Mouse (Mus musculus): ENCODE results near the gene Klk1b8. TPM values are rescaled to one million over a fixed set of nuclear protein-coding genes. Genes with fewer than 3 reads are reported as not detected.
"Not testable (repeated sequence)": the region's sequence is repeated elsewhere in the genome, so short reads cannot be mapped to it uniquely, and the experiment has no call there.

Gene Klk1b8
- polyA plus RNA-seq, 1 experiment from 2014 or later: not detected

DNA sequence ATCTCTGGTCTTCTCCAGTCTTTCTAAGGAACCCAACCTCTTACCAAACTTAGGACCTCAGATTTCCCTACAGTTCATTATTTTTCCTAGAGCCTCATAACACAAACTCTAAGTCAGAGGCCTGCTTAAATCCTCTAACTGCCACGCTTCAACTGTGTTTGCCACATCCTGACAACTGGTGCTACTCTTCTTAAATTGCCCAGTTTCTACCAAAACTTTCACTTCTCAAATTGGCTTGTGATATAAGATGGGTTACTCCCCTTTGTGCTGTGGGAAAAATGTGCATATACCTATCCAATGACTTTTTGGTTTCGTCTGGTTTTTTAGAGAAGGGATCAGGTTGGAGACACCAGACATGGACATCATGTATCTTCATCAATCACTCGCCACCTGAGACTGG is 16.6 kb downstream of the Klk1b8 start:
- no peak overlapping the region for H3K4me2 ChIP-seq (ENCODE audit: low read depth, low read length)
- WGBS (ENCODE audit: insufficient replicate concordance): 53% methylated on average over 3 of the region's 3 CpGs
- H3K4me1 ChIP-seq (ENCODE audit: control insufficient read depth, low read depth, low read length): no peaks in the 10 kb centered on the region
- H3K27me3 ChIP-seq (ENCODE audit: control insufficient read depth, insufficient read depth, low read depth, low read length): no peaks in the 10 kb centered on the region
- no peak overlapping the region for H3K27ac ChIP-seq (ENCODE audit: low read length)
- H3K9ac ChIP-seq (ENCODE audit: low read depth, low read length): no peak overlapping the region
- no peak for ATAC-seq (ENCODE audit: low read depth)
- no peak overlapping the region for H3K4me3 ChIP-seq (ENCODE audit: low read depth, low read length)
- no peaks in the 10 kb centered on the region for H3K36me3 ChIP-seq (ENCODE audit: control insufficient read depth, insufficient read depth)
- H3K9me3 ChIP-seq (replicated peaks; ENCODE audit: control insufficient read depth, low read length): no peaks in the 10 kb centered on the region

DNA sequence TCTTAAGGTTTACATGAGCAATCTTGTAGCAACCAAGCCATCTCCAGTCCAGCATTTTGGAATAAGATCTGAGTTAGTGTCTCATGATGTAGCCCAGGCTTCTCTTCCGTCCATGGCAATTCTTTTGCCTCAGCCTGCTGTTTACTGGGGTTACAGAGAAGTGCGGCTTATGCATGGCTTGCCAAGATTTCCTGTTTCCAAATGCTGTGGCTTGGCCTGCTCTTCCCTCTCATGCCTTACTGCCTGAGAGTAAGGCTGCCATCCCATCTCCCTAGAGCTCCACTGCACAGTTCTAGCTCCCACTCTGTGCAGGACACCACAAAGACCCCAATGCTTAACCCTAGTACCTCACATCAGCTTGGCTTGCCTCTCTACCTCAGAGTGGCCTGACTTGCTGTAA is 17.1 kb downstream of the Klk1b8 start:
- H3K4me3 ChIP-seq (ENCODE audit: low read depth, low read length): no peak overlapping the region
- no peak overlapping the region for H3K9ac ChIP-seq (ENCODE audit: low read depth, low read length)
- H3K4me1 ChIP-seq (ENCODE audit: control insufficient read depth, low read depth, low read length): no peaks in the 10 kb centered on the region
- no peak overlapping the region for H3K4me2 ChIP-seq (ENCODE audit: low read depth, low read length)
- 50% methylated on average over 2 of the region's 2 CpGs for WGBS (ENCODE audit: insufficient replicate concordance)
- no peaks in the 10 kb centered on the region for H3K36me3 ChIP-seq (ENCODE audit: control insufficient read depth, insufficient read depth)
- H3K27ac ChIP-seq (ENCODE audit: low read length): no peak overlapping the region
- no peaks in the 10 kb centered on the region for H3K9me3 ChIP-seq (replicated peaks; ENCODE audit: control insufficient read depth, low read length)
- ATAC-seq (ENCODE audit: low read depth): no peak
- no peaks in the 10 kb centered on the region for H3K27me3 ChIP-seq (ENCODE audit: control insufficient read depth, insufficient read depth, low read depth, low read length)

DNA sequence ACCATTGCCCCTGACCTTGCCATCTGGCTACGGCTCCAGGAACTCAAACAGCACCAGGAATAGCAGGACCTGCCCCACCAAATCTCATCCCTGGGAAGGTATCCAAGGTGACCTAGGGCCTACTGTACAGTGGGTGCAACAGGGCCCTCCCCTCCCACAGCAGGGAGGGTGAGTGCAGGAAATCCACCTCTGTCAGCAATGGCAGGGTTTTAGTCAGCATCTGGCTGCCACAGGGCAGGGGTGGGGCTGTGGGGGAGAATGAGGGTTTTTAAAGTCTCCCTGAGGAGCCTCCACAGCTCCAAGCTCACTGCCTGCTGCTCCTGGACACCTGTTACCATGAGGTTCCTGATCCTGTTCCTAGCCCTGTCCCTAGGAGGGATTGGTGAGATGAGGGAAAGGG is 25.3 kb downstream of the Klk1b8 start, which contains the start of gene Klk1b9:
Gene Klk1b9, plus strand, starts transcription at position 301 of the 400 bp plus-strand sequence.
- not testable (repeated sequence) for H3K4me3 ChIP-seq (ENCODE audit: low read depth, low read length); H3K27ac ChIP-seq (ENCODE audit: low read length); H3K27me3 ChIP-seq (ENCODE audit: control insufficient read depth, insufficient read depth, low read depth, low read length); H3K9me3 ChIP-seq (replicated peaks; ENCODE audit: control insufficient read depth, low read length); H3K4me1 ChIP-seq (ENCODE audit: control insufficient read depth, low read depth, low read length); H3K36me3 ChIP-seq (ENCODE audit: control insufficient read depth, insufficient read depth); ATAC-seq (ENCODE audit: low read depth); H3K9ac ChIP-seq (ENCODE audit: low read depth, low read length); H3K4me2 ChIP-seq (ENCODE audit: low read depth, low read length)
- WGBS (ENCODE audit: insufficient replicate concordance): 50% methylated on average over 1 of the region's 1 CpGs

DNA sequence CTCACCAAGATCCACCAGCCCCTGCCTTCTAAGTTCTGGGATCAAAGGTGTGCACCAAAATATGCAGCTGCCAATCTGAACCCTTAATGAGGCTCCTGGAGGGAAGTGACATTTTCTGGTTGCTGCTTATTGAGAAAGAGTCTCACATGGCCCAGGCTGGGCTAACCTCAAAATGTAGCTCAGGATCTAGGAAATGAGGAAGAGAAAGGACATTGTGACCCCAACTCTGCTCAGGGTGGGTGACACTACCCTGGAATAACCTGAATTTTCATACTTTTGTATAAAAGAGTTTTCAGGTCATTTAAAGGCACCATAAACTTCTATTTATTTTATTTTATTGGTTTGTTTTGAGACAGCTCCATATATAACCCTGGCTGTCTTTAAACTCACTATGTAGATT is 35.2 kb downstream of the Klk1b8 start:
- Histone ChIP-seq H3K9ac (ENCODE audit: low read depth, low read length) (no peak overlapping the region), H3K9me3 (replicated peaks; ENCODE audit: control insufficient read depth, low read length) (no peaks in the 10 kb centered on the region), H3K4me3 (ENCODE audit: low read depth, low read length) (no peak overlapping the region), H3K4me1 (ENCODE audit: control insufficient read depth, low read depth, low read length) (no peaks in the 10 kb centered on the region), H3K27me3 (ENCODE audit: control insufficient read depth, insufficient read depth, low read depth, low read length) (no peaks in the 10 kb centered on the region), H3K4me2 (ENCODE audit: low read depth, low read length) (no peak overlapping the region), H3K36me3 (ENCODE audit: control insufficient read depth, insufficient read depth) (no peaks in the 10 kb centered on the region), H3K27ac (ENCODE audit: low read length) (no peak overlapping the region)
- ATAC-seq (ENCODE audit: low read depth): no peak

DNA sequence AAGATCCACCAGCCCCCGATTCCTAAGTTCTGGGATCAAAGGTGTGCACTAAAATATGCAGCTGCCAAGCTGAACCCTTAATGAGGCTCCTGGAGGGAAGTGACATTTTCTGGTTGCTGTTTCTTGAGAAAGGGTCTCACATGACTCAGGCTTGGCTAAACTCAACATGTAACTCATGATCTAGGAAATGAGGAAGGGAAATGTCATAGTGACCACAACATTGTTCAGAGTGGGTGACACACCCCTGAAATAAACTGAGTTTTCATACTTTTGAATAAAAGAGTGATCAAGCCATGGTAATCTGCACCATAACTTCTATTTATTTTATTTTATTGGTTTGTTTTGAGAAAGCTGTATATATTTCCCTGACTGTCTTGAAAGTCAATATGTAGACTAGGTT is 44.4 kb downstream of the Klk1b8 start:
- not testable (repeated sequence) for H3K4me1 ChIP-seq (ENCODE audit: control insufficient read depth, low read depth, low read length); H3K9ac ChIP-seq (ENCODE audit: low read depth, low read length); H3K4me2 ChIP-seq (ENCODE audit: low read depth, low read length); H3K4me3 ChIP-seq (ENCODE audit: low read depth, low read length); H3K27me3 ChIP-seq (ENCODE audit: control insufficient read depth, insufficient read depth, low read depth, low read length); H3K27ac ChIP-seq (ENCODE audit: low read length); H3K36me3 ChIP-seq (ENCODE audit: control insufficient read depth, insufficient read depth); H3K9me3 ChIP-seq (replicated peaks; ENCODE audit: control insufficient read depth, low read length); ATAC-seq (ENCODE audit: low read depth)
- WGBS (ENCODE audit: insufficient replicate concordance): 43% methylated on average over 1 of the region's 1 CpGs

DNA sequence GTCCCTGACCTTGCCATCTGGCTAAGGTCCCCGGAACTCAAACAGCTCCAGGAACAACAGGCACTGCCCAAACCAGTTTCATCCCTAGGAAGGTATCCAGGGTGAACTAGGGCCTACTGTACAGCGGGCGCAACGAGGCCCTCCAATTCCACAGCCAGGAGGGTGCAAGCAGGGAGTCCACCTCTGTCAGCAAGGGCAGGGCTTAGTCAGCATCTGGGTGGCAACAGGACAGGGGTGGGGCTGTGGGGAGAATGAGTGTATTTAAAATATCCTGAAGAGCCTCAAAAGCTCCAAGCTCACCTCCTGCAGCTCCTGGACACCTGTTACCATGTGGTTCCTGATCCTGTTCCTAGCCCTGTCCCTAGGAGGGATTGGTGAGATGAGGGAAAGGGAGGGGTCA is 45.1 kb downstream of the Klk1b8 start, which contains the start of gene Klk1b11:
Gene Klk1b11, plus strand, starts transcription at position 301 of the 400 bp plus-strand sequence.
- not testable (repeated sequence) for H3K27ac ChIP-seq (ENCODE audit: low read length); H3K4me1 ChIP-seq (ENCODE audit: control insufficient read depth, low read depth, low read length); ATAC-seq (ENCODE audit: low read depth); H3K36me3 ChIP-seq (ENCODE audit: control insufficient read depth, insufficient read depth); H3K27me3 ChIP-seq (ENCODE audit: control insufficient read depth, insufficient read depth, low read depth, low read length); H3K9me3 ChIP-seq (replicated peaks; ENCODE audit: control insufficient read depth, low read length); H3K4me3 ChIP-seq (ENCODE audit: low read depth, low read length); H3K4me2 ChIP-seq (ENCODE audit: low read depth, low read length); H3K9ac ChIP-seq (ENCODE audit: low read depth, low read length)
- 49% methylated on average over 4 of the region's 4 CpGs for WGBS (ENCODE audit: insufficient replicate concordance)

Other genes with a start within 250 kb of the Klk1b8 start
- not detected in 2 replicates for gene Klk13, start 238.1 kb upstream of the Klk1b8 start, polyA plus RNA-seq (2015; fragmentation: Nextera tagmentation; extraction: Ambion mirVana)
- gene Klk12, start 181.8 kb upstream of the Klk1b8 start, polyA plus RNA-seq (2015; fragmentation: Nextera tagmentation; extraction: Ambion mirVana): not detected in 2 replicates
- gene Klk11, start 176.1 kb upstream of the Klk1b8 start, polyA plus RNA-seq (2015; fragmentation: Nextera tagmentation; extraction: Ambion mirVana): not detected in 2 replicates
- gene Klk10, start 169.6 kb upstream of the Klk1b8 start, polyA plus RNA-seq (2015; fragmentation: Nextera tagmentation; extraction: Ambion mirVana): not detected in 2 replicates
- gene Klk9, start 158.8 kb upstream of the Klk1b8 start, polyA plus RNA-seq (2015; fragmentation: Nextera tagmentation; extraction: Ambion mirVana): not detected in 2 replicates
- 4.3 and 5.1 TPM in 2 replicates for gene Klk8, start 153.1 kb upstream of the Klk1b8 start, polyA plus RNA-seq (2015; fragmentation: Nextera tagmentation; extraction: Ambion mirVana)
- gene Klk7, start 139.4 kb upstream of the Klk1b8 start, polyA plus RNA-seq (2015; fragmentation: Nextera tagmentation; extraction: Ambion mirVana): not detected in 2 replicates
- gene Klk6, start 126.2 kb upstream of the Klk1b8 start, polyA plus RNA-seq (2015; fragmentation: Nextera tagmentation; extraction: Ambion mirVana): not detected in 2 replicates
- not detected in 2 replicates for gene Klk5, start 108.7 kb upstream of the Klk1b8 start, polyA plus RNA-seq (2015; fragmentation: Nextera tagmentation; extraction: Ambion mirVana)
- not detected in 2 replicates for gene Klk4, start 69.5 kb upstream of the Klk1b8 start, polyA plus RNA-seq (2015; fragmentation: Nextera tagmentation; extraction: Ambion mirVana)
- gene Klk15, start 16.9 kb upstream of the Klk1b8 start, polyA plus RNA-seq (2015; fragmentation: Nextera tagmentation; extraction: Ambion mirVana): not detected in 2 replicates
- not detected in 2 replicates for gene Klk1b1, start 16.1 kb downstream of the Klk1b8 start, polyA plus RNA-seq (2015; fragmentation: Nextera tagmentation; extraction: Ambion mirVana)
- not detected in 2 replicates for gene Klk1b9, start 25.4 kb downstream of the Klk1b8 start, polyA plus RNA-seq (2015; fragmentation: Nextera tagmentation; extraction: Ambion mirVana)
- not detected in 2 replicates for gene Klk1b11, start 45.2 kb downstream of the Klk1b8 start, polyA plus RNA-seq (2015; fragmentation: Nextera tagmentation; extraction: Ambion mirVana)
- gene Klk1b26, start 61.5 kb downstream of the Klk1b8 start, polyA plus RNA-seq (2015; fragmentation: Nextera tagmentation; extraction: Ambion mirVana): 0.26 TPM in 1 of 2 replicates, not detected in the other
- not detected in 2 replicates for gene Klk1b27, start 101.6 kb downstream of the Klk1b8 start, polyA plus RNA-seq (2015; fragmentation: Nextera tagmentation; extraction: Ambion mirVana)
- not detected in 2 replicates for gene Klk1b21, start 151.7 kb downstream of the Klk1b8 start, polyA plus RNA-seq (2015; fragmentation: Nextera tagmentation; extraction: Ambion mirVana)
- gene Klk1b22, start 162.0 kb downstream of the Klk1b8 start, polyA plus RNA-seq (2015; fragmentation: Nextera tagmentation; extraction: Ambion mirVana): not detected in 2 replicates
- gene Klk1b16, start 186.1 kb downstream of the Klk1b8 start, polyA plus RNA-seq (2015; fragmentation: Nextera tagmentation; extraction: Ambion mirVana): 0.06 TPM in 1 of 2 replicates, not detected in the other
- gene Klk1b24, start 237.6 kb downstream of the Klk1b8 start, polyA plus RNA-seq (2015; fragmentation: Nextera tagmentation; extraction: Ambion mirVana): not detected in 2 replicates
- gene Klk1b3, start 247.5 kb downstream of the Klk1b8 start, polyA plus RNA-seq (2015; fragmentation: Nextera tagmentation; extraction: Ambion mirVana): not detected in 2 replicates